Comparison of ENCODE assay signal across 8 mouse cellular contexts in the genomic region with DNA sequence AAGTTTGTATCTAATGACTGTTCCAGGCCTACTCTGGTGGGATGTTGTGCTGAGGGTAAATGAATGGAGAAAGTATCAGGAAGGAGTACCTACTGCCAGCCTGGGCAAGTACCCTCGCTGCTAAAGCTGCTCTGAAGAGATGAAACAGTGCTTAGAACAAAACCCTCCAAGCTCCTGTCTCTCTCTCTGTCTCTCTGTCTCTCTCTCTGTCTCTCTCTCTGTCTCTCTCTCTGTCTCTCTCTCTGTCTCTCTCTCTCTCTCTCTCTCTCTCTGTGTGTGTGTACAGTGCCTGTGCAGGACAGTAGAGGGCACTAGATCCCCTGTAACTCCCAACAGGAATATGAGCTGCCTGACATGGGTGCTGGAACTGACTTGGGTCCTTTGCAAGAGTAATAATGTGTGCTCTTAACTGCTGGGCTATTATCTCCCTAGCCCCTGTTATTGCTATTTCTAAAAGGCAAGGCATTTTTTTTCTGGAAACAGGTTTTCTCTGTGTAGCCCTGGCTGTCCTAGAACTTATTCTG. TPM values are rescaled to one million over a fixed set of nuclear protein-coding genes. Genes with fewer than 3 reads are reported as not detected.
DNase-seq lines count a peak whose midpoint lies in the region; TF ChIP-seq lines count a peak whose summit lies in the region.

No protein-coding gene starts in this region.

- TF ChIP-seq POLR2A in kidney, adult 2 months (IDR thresholded peaks at IDR 0.05; ENCODE audit: low read depth, low read length) = no peak

- no peak overlapping the region for H3K4me3 ChIP-seq in kidney, adult 2 months (ENCODE audit: insufficient read depth, low read depth, low read length)
- peak overlapping the region; percentile 98; the same call in 1 of the 2 replicates for H3K4me3 ChIP-seq in hindbrain, embryonic 10.5 days

- H3K27ac ChIP-seq in kidney, adult 2 months (ENCODE audit: insufficient read depth, low read depth, low read length) = no peak overlapping the region
- H3K27ac ChIP-seq in hindbrain, embryonic 10.5 days = no peak overlapping the region

- peak; percentile 44 for TF ChIP-seq CTCF in kidney, adult 2 months (conservative IDR thresholded peaks at IDR 0.05; ENCODE audit: insufficient read depth, insufficient read length, low read depth, low read length)

- WGBS in kidney, adult 2 months = 75% methylated on average over 1 of the region's 1 CpGs
- WGBS in hindbrain, embryonic 10.5 days = 88% methylated on average over 1 of the region's 1 CpGs

- DNase-seq in kidney, adult 2 months = peak; percentile 16
- DNase-seq in kidney, postnatal 10 days = no peak
- peak; percentile 13 for DNase-seq in Muller cell, postnatal 12 days (ENCODE audit: inconsistent ontology term)
- DNase-seq in hindbrain, embryonic 10.5 days (ENCODE audit: low spot score) = peak; percentile 19
- peak; percentile 28 for DNase-seq in lung, postnatal 10 days
- DNase-seq in urinary bladder, postnatal 4 days (ENCODE audit: low spot score in 2 of 2) = no peak
- no peak for DNase-seq in right cerebral cortex, postnatal 36 days (ENCODE audit: low spot score in 2 of 2)
- no peak for DNase-seq in gastrocnemius, postnatal 10 days

- no peaks in the 10 kb centered on the region for H3K9me3 ChIP-seq in hindbrain, embryonic 10.5 days

- no peaks in the 10 kb centered on the region for H3K27me3 ChIP-seq in kidney, adult 2 months (replicated peaks; ENCODE audit: control insufficient read depth, insufficient read depth, low read length)
- H3K27me3 ChIP-seq in hindbrain, embryonic 10.5 days (ENCODE audit: insufficient read depth, poor library complexity, severe bottlenecking) = no peaks in the 10 kb centered on the region

- peaks cover 4% of the 10 kb centered on the region; the same call in 1 of the 2 replicates for H3K4me1 ChIP-seq in kidney, adult 2 months (ENCODE audit: control insufficient read depth, insufficient read depth, low read length)
- peaks cover 37% of the 10 kb centered on the region for H3K4me1 ChIP-seq in hindbrain, embryonic 10.5 days (replicated peaks)

- H3K36me3 ChIP-seq in kidney, adult 2 months (ENCODE audit: control insufficient read depth, insufficient read depth, low read length) = peaks cover 4% of the 10 kb centered on the region; the same call in 1 of the 2 replicates
- H3K36me3 ChIP-seq in hindbrain, embryonic 10.5 days = peaks cover 40% of the 10 kb centered on the region

RNA-seq across cellular contexts. Expression of gene Nup50, which starts 2.3 kb away (rescaled TPM):
- 9.9 and 11.4 TPM in 2 replicates for polyA plus RNA-seq in kidney, adult 2 months (2012; rRNA removed)
- 62.0 and 69.7 TPM in 2 replicates for polyA plus RNA-seq in hindbrain, embryonic 10.5 days (2016; fragmentation: Nextera tagmentation; extraction: Ambion mirVana)
- 10 to 100 TPM; 14.5 to 17.9 TPM for total RNA-seq in gastrocnemius, postnatal 10 days (2021)

RNA-seq across cellular contexts. Expression of gene Gm29666, which starts 5.7 kb away (rescaled TPM):
- polyA plus RNA-seq in kidney, adult 2 months (2012; rRNA removed) = 0.26 and 0.28 TPM in 2 replicates
- polyA plus RNA-seq in hindbrain, embryonic 10.5 days (2016; fragmentation: Nextera tagmentation; extraction: Ambion mirVana) = 0.90 and 1.2 TPM in 2 replicates
- total RNA-seq in gastrocnemius, postnatal 10 days (2021) = under 1 TPM; 0.14 to 0.32 TPM

Comparison
In these comparisons a context has a peak if more than half of its experiments do, and no peak if none do; other contexts are left out.
1. DNase-seq: peak in kidney, adult 2 months (single experiment), Muller cell, postnatal 12 days (single experiment), hindbrain, embryonic 10.5 days (single experiment) and lung, postnatal 10 days (single experiment); none in kidney, postnatal 10 days (single experiment), urinary bladder, postnatal 4 days (0 of 2), right cerebral cortex, postnatal 36 days (0 of 2) and gastrocnemius, postnatal 10 days (single experiment).